Mouse (Mus musculus) ES-Bruce4 (cell line): ENCODE results near the gene Zfp367.

ENCODE experiments used
- CTCF ChIP-seq: IDR thresholded peaks from one replicate; pipeline ENCODE4 v1.8.1; 2011; ENCODE audit warnings: low read depth, low read length
- EP300 ChIP-seq: IDR thresholded peaks from 2 replicates; pipeline ENCODE4 v1.6.1; 2011; ENCODE audit warnings: low read depth, low read length; ENCODE audit not compliant: insufficient read depth
- POLR2A ChIP-seq: IDR thresholded peaks from one replicate; pipeline ENCODE4 v1.8.1; 2011; ENCODE audit warnings: low read length; ENCODE audit not compliant: insufficient read depth

DNA sequence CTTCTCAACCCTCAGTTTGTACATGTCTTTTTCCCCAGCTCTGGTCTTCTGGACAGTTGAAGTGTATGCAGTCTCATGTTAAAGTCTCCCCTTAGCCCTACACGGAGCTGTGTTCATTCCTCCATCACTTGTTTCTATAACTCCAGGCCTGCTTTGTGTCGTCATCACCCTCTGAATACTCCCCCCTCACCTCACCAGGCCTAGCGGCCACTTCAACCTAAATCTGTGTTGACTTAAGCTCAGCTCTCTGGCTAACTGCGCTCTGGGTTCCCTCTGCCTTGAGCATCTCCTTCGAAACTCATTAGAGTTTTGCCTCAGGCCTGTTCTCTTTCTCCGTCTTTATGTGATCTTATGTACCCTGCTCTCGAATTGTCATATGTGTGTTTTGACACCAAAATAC, 25.0 kb upstream of the Zfp367 start:
- TF ChIP-seq EP300: no peak
- no peak for TF ChIP-seq CTCF
- no peak for TF ChIP-seq POLR2A
